Mouse (Mus musculus): ENCODE measurements around the gene Zfp334. TPM values are rescaled to one million over a fixed set of nuclear protein-coding genes. Genes with fewer than 3 reads are reported as not detected.

Gene Zfp334
- total RNA-seq, 2 experiments from 2014 or later: 2.3 to 2.5 TPM

Other genes with a start within 250 kb of the Zfp334 start
- 1 to 10 TPM in 1 of 2 experiments, under 1 TPM in 1; 0.52 to 1.0 TPM for gene Cdh22, start 153.4 kb downstream of the Zfp334 start, total RNA-seq (2021)
- gene Slc35c2, start 100.4 kb downstream of the Zfp334 start, total RNA-seq (2021): 10 to 100 TPM; 16.3 to 18.0 TPM
- gene Elmo2, start 61.8 kb downstream of the Zfp334 start, total RNA-seq (2021): 10 to 100 TPM; 14.8 to 21.1 TPM
- not detected for gene Zfp663, start 19.5 kb downstream of the Zfp334 start, total RNA-seq (2021)
- gene Ocstamp, start 12.1 kb upstream of the Zfp334 start, total RNA-seq (2021): not detected
- gene Slc13a3, start 85.0 kb upstream of the Zfp334 start, total RNA-seq (2021): under 1 TPM; 0.25 to 0.31 TPM
- gene Trp53rka, start 105.1 kb upstream of the Zfp334 start, total RNA-seq (2021): 10 to 100 TPM; 10.5 to 12.6 TPM
- gene Slc2a10, start 115.5 kb upstream of the Zfp334 start, total RNA-seq (2021): 1 to 10 TPM; 5.7 to 7.0 TPM
- 1 to 10 TPM; 1.3 to 1.9 TPM for gene Eya2, start 206.8 kb upstream of the Zfp334 start, total RNA-seq (2021)